Mouse (Mus musculus): ENCODE results near the gene Gm17490. TPM values are rescaled to one million over a fixed set of nuclear protein-coding genes. Genes with fewer than 3 reads are reported as not detected.

The Gm17490 gene
- not detected for total RNA-seq (2021)
- long read RNA-seq, experiment 1, result 0 reads
- long read RNA-seq, experiment 2, result 0 reads

- H3K4me3 ChIP-seq, result no peak within 1 kb of the TSS
- no peak for TF ChIP-seq CTCF (conservative IDR thresholded peaks at IDR 0.05)
- H3K27ac ChIP-seq, result no peak within 1 kb of the TSS
- no peak for DNase-seq (ENCODE audit: low spot score in 2 of 2)
These were observed at the start of gene Gm17490 for GRCm38 (mm10) chr2:11625890-11626289. Gm17490 (minus strand) TSS chr2:11626264.

DNA sequence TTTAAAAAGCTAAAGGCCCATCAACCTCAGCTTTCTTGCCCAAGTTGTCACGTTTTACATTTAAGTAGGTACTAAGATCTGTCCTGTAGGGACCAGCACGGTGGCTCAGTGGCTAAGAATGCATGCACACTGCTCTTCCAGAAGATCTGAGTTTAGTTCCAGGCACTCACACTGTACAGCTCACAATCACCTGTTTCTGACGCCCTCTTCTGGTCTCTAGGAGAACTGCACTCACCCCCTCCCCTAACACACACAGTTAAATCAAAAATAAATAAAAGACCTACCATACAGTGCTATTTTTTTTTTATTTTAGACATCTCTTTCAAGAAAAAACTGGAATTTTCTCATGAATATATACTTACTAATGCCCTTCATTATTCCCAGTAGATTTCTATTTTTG is 46.1 kb upstream of the Gm17490 start:
- Histone ChIP-seq H3K4me3 (no peak overlapping the region), H3K27ac (no peak overlapping the region)
- no peak for DNase-seq (ENCODE audit: low spot score in 2 of 2)
- peak; percentile 63 for TF ChIP-seq CTCF (conservative IDR thresholded peaks at IDR 0.05)

DNA sequence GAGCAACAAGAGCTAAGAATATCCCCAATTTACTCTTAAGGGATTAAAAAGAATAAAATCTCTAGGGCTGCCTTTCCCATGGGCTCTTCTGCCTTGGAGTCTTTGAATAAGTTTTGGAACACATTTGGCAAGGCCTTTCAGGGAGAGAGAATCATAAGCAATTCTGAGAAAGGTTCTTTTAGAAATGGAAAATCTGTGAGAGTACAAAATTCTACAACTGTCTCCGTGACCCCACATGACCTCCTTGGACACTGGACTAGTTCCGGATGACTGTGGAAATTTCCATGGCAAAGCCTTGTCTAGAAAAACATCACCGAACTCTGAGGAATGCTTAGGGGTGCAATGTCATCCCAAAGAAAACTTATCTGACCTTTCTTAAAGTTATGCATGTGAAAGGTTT is 39.3 kb upstream of the Gm17490 start:
- Histone ChIP-seq H3K4me3 (no peak overlapping the region), H3K27ac (no peak overlapping the region)
- no peak for DNase-seq (ENCODE audit: low spot score in 2 of 2)
- TF ChIP-seq CTCF (conservative IDR thresholded peaks at IDR 0.05), result no peak

DNA sequence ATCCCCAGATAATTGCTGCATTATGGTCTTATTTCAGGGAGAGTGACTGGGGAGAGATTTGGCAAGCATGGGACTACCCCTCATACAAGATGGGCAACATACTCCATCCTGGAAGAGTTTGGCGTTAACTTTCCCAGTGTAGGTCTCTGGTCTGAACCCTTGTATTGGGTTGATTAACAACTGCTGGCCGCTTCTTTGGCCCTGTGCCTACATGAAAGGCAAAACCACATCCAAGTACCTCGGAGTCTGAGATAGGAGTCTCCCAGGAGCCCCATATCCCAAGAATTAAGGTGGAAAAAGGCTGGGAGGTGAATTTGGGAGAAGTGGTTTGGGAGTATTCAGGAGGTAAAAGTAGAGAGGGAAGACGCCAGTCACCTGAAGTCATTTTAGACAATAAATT is 38.7 kb upstream of the Gm17490 start:
- no peak for TF ChIP-seq CTCF (conservative IDR thresholded peaks at IDR 0.05)
- Histone ChIP-seq H3K27ac (0 out of 2 replicates have a peak overlapping the region, but pooled peaks have one; percentile 65), H3K4me3 (no peak overlapping the region)
- no peak for DNase-seq (ENCODE audit: low spot score in 2 of 2)

GRCm38 (mm10) chr2:11664367-11664766 is 38.3 kb upstream of the Gm17490 start:
- peak overlapping the region; percentile 47 for H3K4me3 ChIP-seq
- peak overlapping the region; percentile 65; the same call in 1 of the 2 replicates for H3K27ac ChIP-seq
- TF ChIP-seq CTCF (conservative IDR thresholded peaks at IDR 0.05), result peak; percentile 53
- peak in 1 of 2 experiments; percentile 36 for DNase-seq (ENCODE audit: low spot score in 2 of 2)

DNA sequence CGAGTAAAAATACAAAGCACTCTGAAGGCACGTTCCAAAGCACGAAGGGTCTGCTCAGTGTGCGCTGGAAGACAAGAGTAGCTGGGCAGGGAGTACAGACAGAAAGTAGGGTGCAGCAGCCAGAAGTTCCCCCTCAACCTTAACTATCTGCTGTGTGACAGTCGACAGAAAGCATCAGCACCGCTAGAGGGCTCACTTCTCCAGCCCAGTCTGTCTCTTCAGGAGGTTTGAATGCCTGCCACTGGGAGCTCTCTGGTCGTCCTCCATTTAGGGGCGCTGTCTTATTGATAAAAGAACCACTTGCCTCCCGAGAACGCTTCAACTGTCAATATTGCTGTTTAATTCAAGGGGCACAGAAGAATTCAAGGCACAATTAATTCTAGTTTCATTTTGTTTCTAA is 37.9 kb upstream of the Gm17490 start:
- peak; percentile 80 for TF ChIP-seq CTCF (conservative IDR thresholded peaks at IDR 0.05)
- peak; percentile 80 to 88 for DNase-seq (ENCODE audit: low spot score in 2 of 2)
- Histone ChIP-seq H3K4me3 (peak overlapping the region; percentile 47), H3K27ac (peak overlapping the region; percentile 65; the same call in 1 of the 2 replicates)

DNA sequence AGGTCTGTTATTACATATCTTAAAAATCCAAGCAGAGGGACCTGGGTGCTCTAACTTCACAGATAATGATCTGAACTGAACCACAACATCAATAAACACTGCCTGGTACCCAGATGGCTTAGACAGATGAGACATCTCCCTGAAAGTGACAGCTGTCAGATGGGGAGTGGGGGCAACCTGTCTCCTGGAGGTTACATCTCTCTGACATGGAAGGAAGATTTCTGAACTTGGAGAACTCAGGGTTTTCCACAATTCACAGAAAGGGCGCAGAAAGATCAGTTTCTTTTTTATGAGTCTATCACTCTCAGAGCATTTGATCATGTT is 36.8 kb upstream of the Gm17490 start:
- TF ChIP-seq CTCF (conservative IDR thresholded peaks at IDR 0.05), result no peak
- Histone ChIP-seq H3K4me3 (no peak overlapping the region), H3K27ac (no peak overlapping the region)
- DNase-seq (ENCODE audit: low spot score in 2 of 2), result no peak

DNA sequence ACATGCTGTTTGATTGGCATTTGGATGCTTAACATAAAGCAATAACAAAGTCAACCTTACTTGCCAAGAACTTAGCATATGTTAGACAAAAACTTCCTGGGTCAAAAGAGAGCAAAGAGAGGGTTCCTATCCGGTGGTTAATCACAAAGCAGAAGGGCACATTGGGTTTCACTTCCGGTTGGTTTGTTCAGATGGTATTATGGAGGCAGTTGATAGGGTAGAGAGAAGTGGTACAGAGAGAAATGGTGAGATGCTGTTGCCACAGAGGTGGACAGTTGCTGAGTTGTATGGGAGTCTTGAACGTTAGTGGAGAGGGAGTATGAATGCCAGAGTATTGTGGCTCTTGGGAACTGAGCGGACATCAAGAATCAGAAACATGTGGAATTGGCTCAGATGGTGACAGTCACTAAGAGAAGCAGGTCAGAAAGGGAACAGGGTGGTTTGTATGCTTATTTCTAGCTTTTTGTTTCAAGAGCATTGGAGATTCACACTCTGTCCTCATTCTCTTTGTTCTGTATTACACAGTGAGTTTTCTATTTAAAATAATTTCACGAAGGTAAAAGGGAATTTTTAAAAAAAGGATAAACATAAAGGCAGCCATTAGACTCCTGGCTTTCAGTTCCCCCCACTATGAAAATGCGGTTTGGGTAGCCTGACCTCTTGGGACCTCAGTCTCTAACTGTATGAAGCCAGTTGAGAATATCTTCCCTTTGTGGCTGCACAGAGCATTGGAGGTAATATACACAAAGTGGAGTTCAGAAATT is 36.3 kb upstream of the Gm17490 start:
- no peak overlapping the region for H3K27ac ChIP-seq
- TF ChIP-seq CTCF (conservative IDR thresholded peaks at IDR 0.05), result no peak
- DNase-seq (ENCODE audit: low spot score in 2 of 2), result no peak
- no peak overlapping the region for H3K4me3 ChIP-seq

DNA sequence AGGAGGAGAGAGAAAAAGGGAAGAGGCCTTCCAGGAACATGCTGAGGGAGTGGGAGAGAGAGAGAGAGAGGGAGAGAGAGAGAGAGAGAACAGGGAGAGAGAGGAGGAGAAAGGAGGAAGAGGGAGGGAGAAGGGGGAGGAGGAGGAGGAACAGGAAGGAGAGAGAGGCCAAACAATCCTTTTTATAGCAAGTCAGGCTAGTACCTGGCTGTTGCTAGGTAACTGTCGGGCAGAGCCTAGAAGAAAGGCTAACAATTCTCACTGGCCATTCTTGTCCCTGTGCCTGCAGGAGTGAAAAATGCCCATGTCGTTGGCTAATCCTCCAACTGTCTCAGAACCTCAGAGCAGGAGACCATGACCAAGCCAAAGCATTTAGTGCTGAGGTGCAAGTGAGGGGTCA is 33.2 kb upstream of the Gm17490 start:
- H3K27ac ChIP-seq, result no peak overlapping the region
- no peak for DNase-seq (ENCODE audit: low spot score in 2 of 2)
- TF ChIP-seq CTCF (conservative IDR thresholded peaks at IDR 0.05), result no peak

GRCm38 (mm10) chr2:11657581-11657980 is 31.5 kb upstream of the Gm17490 start:
- DNase-seq (ENCODE audit: low spot score in 2 of 2), result no peak
- H3K27ac ChIP-seq, result no peak overlapping the region
- H3K4me3 ChIP-seq, result no peak overlapping the region
- no peak for TF ChIP-seq CTCF (conservative IDR thresholded peaks at IDR 0.05)

More for the DNA sequence above, 33.2 kb upstream of the Gm17490 start:
- H3K4me3 ChIP-seq, result no peak overlapping the region

GRCm38 (mm10) chr2:11654990-11655931 is 29.2 kb upstream of the Gm17490 start:
- DNase-seq (ENCODE audit: low spot score in 2 of 2), result peak in 1 of 2 experiments; percentile 11

GRCm38 (mm10) chr2:11653780-11654179 is 27.7 kb upstream of the Gm17490 start:
- no peak for DNase-seq (ENCODE audit: low spot score in 2 of 2)
- H3K4me3 ChIP-seq, result no peak overlapping the region
- no peak overlapping the region for H3K27ac ChIP-seq
- TF ChIP-seq CTCF (conservative IDR thresholded peaks at IDR 0.05), result no peak

More at GRCm38 (mm10) chr2:11654990-11655931, 29.2 kb upstream of the Gm17490 start:
- TF ChIP-seq CTCF (conservative IDR thresholded peaks at IDR 0.05), result no peak
- H3K4me3 ChIP-seq, result no peak overlapping the region
- no peak overlapping the region for H3K27ac ChIP-seq

- H3K4me3 ChIP-seq, result no peak overlapping the region
- H3K27ac ChIP-seq, result no peak overlapping the region
- no peak for DNase-seq (ENCODE audit: low spot score in 2 of 2)
- no peak for TF ChIP-seq CTCF (conservative IDR thresholded peaks at IDR 0.05)
These were observed 27.3 kb upstream of the Gm17490 start for GRCm38 (mm10) chr2:11653330-11653729.
